Mouse (Mus musculus): ENCODE measurements around the gene Thbs4. TPM values are rescaled to one million over a fixed set of nuclear protein-coding genes. Genes with fewer than 3 reads are reported as not detected.

The Thbs4 gene
- polyA plus RNA-seq, 1 experiment from 2014 or later, result 22.0 TPM

DNA sequence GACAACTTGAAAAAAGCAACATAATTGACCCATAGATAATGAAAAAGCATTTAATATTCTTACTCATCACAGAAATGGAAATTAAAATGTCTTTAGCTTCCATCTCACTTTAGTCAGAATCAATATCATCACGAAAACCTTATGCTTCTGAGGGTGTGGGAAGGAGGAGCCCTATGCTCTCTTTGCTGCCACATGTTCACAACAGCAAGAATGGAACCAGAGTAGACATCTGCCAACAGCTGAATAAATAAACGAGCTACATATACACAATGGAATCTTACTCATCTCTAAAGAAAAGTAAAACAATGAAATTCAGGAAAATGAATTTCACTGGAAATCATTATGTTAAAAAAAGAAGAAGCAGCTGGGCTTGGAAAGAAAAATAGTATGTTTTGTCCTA, 4.2 kb upstream of the Thbs4 start:
- no peak overlapping the region for H3K4me3 ChIP-seq (ENCODE audit: low read length)
- no peak for ATAC-seq
- 69% methylated on average over 2 of the region's 2 CpGs for WGBS
- no peak overlapping the region for H3K9ac ChIP-seq (ENCODE audit: low read depth, low read length)
- H3K36me3 ChIP-seq (ENCODE audit: control insufficient read depth, insufficient read depth, low read length), result no peaks in the 10 kb centered on the region
- H3K9me3 ChIP-seq (ENCODE audit: control insufficient read depth, low read length), result no peaks in the 10 kb centered on the region
- H3K27me3 ChIP-seq (replicated peaks; ENCODE audit: control insufficient read depth, insufficient read depth, low read length), result peaks cover 3% of the 10 kb centered on the region
- 0 out of 2 replicates have a peak, but pooled peaks cover 5% of the 10 kb centered on the region for H3K4me1 ChIP-seq (ENCODE audit: control insufficient read depth, insufficient read depth, low read length)
- H3K27ac ChIP-seq (ENCODE audit: low read length), result no peak overlapping the region
- H3K4me2 ChIP-seq (ENCODE audit: low read depth, low read length), result no peak overlapping the region

DNA sequence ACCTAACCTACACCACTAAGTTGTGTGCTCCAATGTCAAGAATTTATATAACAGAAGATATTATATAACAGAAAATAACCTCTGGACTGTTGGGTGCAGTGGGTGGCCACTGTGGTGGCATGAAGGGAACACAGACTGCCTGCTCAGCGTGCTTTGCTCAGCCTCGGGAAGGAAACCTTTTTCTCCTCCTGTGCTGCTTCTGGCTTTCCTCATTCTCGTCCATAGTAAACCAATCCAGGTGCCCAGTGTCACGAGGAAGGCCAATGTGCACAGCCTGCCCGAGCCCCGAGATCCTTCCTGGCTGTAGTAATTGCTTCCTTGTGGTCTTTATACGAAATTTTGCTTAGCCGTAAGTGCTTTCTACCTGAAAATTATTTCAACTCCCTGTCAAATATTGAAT, 982 bp downstream of the Thbs4 start:
- Histone ChIP-seq H3K9me3 (ENCODE audit: control insufficient read depth, low read length) (no peaks in the 10 kb centered on the region), H3K36me3 (ENCODE audit: control insufficient read depth, insufficient read depth, low read length) (no peaks in the 10 kb centered on the region), H3K4me2 (ENCODE audit: low read depth, low read length) (no peak overlapping the region), H3K9ac (ENCODE audit: low read depth, low read length) (no peak overlapping the region), H3K27ac (ENCODE audit: low read length) (no peak overlapping the region), H3K4me3 (ENCODE audit: low read length) (no peak overlapping the region), H3K4me1 (ENCODE audit: control insufficient read depth, insufficient read depth, low read length) (0 out of 2 replicates have a peak, but pooled peaks cover 5% of the 10 kb centered on the region), H3K27me3 (replicated peaks; ENCODE audit: control insufficient read depth, insufficient read depth, low read length) (peaks cover 3% of the 10 kb centered on the region)
- WGBS, result 64% methylated on average over 8 of the region's 8 CpGs
- no peak for ATAC-seq

DNA sequence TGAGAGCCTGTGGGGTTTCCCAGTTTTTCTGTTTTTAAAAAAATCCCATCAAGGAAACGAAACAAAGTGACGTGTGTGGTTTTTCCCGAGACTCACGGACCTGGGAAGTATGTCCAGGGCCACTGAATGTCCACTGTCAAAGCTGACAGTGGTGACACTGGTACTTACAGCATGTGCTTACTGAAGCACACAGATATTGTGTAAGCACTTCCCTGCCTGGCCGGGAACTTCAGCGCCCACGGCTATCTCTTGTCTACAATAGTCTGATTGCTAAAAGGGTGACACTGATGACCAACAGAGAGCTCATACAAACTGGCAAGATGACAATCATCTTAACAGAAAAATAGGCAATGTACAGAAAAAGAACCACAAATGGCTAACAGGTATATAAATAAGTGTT, 3.1 kb downstream of the Thbs4 start:
- Histone ChIP-seq H3K9ac (ENCODE audit: low read depth, low read length) (no peak overlapping the region), H3K4me3 (ENCODE audit: low read length) (no peak overlapping the region), H3K36me3 (ENCODE audit: control insufficient read depth, insufficient read depth, low read length) (no peaks in the 10 kb centered on the region), H3K4me2 (ENCODE audit: low read depth, low read length) (no peak overlapping the region), H3K27ac (ENCODE audit: low read length) (no peak overlapping the region), H3K4me1 (ENCODE audit: control insufficient read depth, insufficient read depth, low read length) (0 out of 2 replicates have a peak, but pooled peaks cover 5% of the 10 kb centered on the region), H3K27me3 (replicated peaks; ENCODE audit: control insufficient read depth, insufficient read depth, low read length) (peaks cover 3% of the 10 kb centered on the region), H3K9me3 (ENCODE audit: control insufficient read depth, low read length) (no peaks in the 10 kb centered on the region)
- 91% methylated on average over 7 of the region's 7 CpGs for WGBS
- ATAC-seq, result no peak

DNA sequence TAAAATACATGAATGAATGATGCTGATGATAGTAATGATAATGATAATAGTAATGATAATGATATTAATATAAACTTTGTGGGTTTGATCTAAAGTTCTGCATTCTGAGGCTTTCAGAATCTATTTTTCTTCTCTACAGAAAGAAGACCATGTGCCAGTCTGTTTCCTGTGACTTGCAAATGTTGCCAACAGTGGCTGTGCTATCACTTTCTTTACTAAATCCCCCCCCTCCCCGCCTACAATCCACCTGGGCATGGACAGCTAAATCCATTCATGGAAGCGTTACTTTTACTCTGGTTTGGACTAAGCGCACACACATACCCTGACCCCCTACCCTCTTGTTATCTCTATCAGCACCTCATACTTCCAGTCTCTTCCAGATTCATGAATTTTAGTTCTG, 10.3 kb downstream of the Thbs4 start:
- Histone ChIP-seq H3K4me3 (ENCODE audit: low read length) (no peak overlapping the region), H3K27me3 (replicated peaks; ENCODE audit: control insufficient read depth, insufficient read depth, low read length) (no peaks in the 10 kb centered on the region), H3K9me3 (ENCODE audit: control insufficient read depth, low read length) (no peaks in the 10 kb centered on the region), H3K4me1 (ENCODE audit: control insufficient read depth, insufficient read depth, low read length) (peaks cover 8% of the 10 kb centered on the region; the same call in 1 of the 2 replicates), H3K4me2 (ENCODE audit: low read depth, low read length) (no peak overlapping the region), H3K27ac (ENCODE audit: low read length) (no peak overlapping the region), H3K9ac (ENCODE audit: low read depth, low read length) (no peak overlapping the region), H3K36me3 (ENCODE audit: control insufficient read depth, insufficient read depth, low read length) (no peaks in the 10 kb centered on the region)
- ATAC-seq, result no peak
- 93% methylated on average over 3 of the region's 3 CpGs for WGBS

DNA sequence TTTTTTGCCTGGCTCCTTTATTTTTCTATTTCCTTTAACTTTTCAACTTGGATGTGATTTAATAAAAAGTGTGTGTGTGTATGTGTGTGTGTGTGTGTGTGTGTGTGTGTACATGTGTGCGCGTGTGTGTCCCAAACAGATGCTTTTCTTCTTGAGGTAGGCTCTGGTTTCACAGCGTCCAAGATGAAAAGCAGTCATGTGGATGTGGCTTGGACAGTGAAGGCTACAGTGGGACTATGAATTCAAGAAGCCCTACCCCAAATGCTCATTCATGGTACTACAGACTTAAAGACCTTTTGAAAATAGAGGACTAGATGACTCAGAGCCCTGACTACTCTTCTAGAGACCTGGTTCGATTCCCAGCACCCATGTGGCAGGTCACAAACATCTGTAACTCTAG, 11.1 kb downstream of the Thbs4 start:
- no peaks in the 10 kb centered on the region for H3K27me3 ChIP-seq (replicated peaks; ENCODE audit: control insufficient read depth, insufficient read depth, low read length)
- ATAC-seq, result no peak
- WGBS, result 94% methylated on average over 4 of the region's 4 CpGs
- no peaks in the 10 kb centered on the region for H3K9me3 ChIP-seq (ENCODE audit: control insufficient read depth, low read length)
- peaks cover 8% of the 10 kb centered on the region; the same call in 1 of the 2 replicates for H3K4me1 ChIP-seq (ENCODE audit: control insufficient read depth, insufficient read depth, low read length)
- H3K4me2 ChIP-seq (ENCODE audit: low read depth, low read length), result no peak overlapping the region
- no peak overlapping the region for H3K4me3 ChIP-seq (ENCODE audit: low read length)
- no peak overlapping the region for H3K9ac ChIP-seq (ENCODE audit: low read depth, low read length)
- H3K27ac ChIP-seq (ENCODE audit: low read length), result no peak overlapping the region
- H3K36me3 ChIP-seq (ENCODE audit: control insufficient read depth, insufficient read depth, low read length), result no peaks in the 10 kb centered on the region

DNA sequence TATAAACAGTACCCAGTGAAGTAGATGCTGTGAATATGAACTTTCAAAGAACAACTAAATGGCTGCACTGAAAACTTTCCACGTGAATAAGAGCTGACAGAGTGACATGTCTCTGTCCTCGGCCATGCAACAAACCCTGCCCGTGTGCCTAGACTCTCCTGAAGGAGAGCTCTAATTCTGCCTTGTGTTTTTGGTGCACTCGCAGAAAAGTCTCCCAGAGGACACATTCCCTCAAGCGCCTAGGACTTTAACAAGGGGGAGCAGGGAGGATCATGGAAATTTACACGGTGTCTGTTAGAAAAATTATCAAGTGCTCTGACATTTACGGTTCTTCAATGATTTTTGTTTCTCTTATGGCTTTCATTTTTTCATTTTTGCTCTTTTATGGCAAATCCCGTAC, 13.7 kb downstream of the Thbs4 start:
- no peak overlapping the region for H3K9ac ChIP-seq (ENCODE audit: low read depth, low read length)
- H3K4me3 ChIP-seq (ENCODE audit: low read length), result no peak overlapping the region
- WGBS, result 50% methylated on average over 8 of the region's 8 CpGs
- no peak overlapping the region for H3K4me2 ChIP-seq (ENCODE audit: low read depth, low read length)
- peaks cover 8% of the 10 kb centered on the region; the same call in 1 of the 2 replicates for H3K4me1 ChIP-seq (ENCODE audit: control insufficient read depth, insufficient read depth, low read length)
- H3K27ac ChIP-seq (ENCODE audit: low read length), result no peak overlapping the region
- no peaks in the 10 kb centered on the region for H3K36me3 ChIP-seq (ENCODE audit: control insufficient read depth, insufficient read depth, low read length)
- no peaks in the 10 kb centered on the region for H3K27me3 ChIP-seq (replicated peaks; ENCODE audit: control insufficient read depth, insufficient read depth, low read length)
- no peaks in the 10 kb centered on the region for H3K9me3 ChIP-seq (ENCODE audit: control insufficient read depth, low read length)
- ATAC-seq, result no peak

DNA sequence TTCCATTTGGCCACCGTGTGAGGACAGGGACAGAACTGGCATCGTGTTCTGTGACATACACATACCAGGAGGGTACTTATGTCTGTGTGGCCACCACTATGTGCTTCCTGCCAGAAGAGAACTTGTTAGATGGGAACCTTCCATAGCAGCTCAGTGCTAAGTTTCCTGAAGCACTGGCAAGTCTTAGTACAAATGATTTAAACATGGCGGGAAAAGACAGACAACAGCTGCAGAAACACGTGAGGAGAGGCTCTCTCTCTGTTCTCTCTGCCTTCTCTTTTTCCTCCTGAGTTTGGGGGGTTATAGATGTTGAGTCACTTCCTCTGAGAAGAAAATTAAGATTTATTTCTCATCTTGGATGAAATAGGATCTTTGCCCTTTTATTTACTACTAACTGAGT, 14.5 kb downstream of the Thbs4 start:
- H3K4me3 ChIP-seq (ENCODE audit: low read length), result no peak overlapping the region
- WGBS, result 66% methylated on average over 4 of the region's 4 CpGs
- no peak overlapping the region for H3K27ac ChIP-seq (ENCODE audit: low read length)
- no peaks in the 10 kb centered on the region for H3K9me3 ChIP-seq (ENCODE audit: control insufficient read depth, low read length)
- no peak overlapping the region for H3K4me2 ChIP-seq (ENCODE audit: low read depth, low read length)
- no peak for ATAC-seq
- H3K27me3 ChIP-seq (replicated peaks; ENCODE audit: control insufficient read depth, insufficient read depth, low read length), result no peaks in the 10 kb centered on the region
- H3K9ac ChIP-seq (ENCODE audit: low read depth, low read length), result no peak overlapping the region
- H3K4me1 ChIP-seq (ENCODE audit: control insufficient read depth, insufficient read depth, low read length), result peaks cover 8% of the 10 kb centered on the region; the same call in 1 of the 2 replicates
- H3K36me3 ChIP-seq (ENCODE audit: control insufficient read depth, insufficient read depth, low read length), result no peaks in the 10 kb centered on the region

DNA sequence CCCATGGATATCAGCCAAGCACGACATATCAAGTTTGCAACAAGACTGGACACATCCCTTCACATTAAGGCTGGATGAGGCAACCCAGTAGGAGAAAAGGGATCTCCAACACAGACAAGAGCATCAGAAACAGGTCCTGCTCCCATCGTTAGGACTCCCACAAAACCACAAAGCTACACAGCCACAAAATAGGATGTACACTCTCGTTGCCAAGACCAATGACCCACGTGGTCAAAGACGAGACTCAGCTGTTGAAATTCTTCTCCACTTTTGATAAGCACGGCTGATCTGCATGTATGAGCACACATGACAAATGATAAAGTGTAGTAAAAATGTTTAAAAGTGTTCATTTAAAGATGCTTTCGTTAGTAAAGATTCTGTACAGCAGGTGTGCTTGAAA, 16.0 kb downstream of the Thbs4 start:
- Histone ChIP-seq H3K9ac (ENCODE audit: low read depth, low read length) (no peak overlapping the region), H3K36me3 (ENCODE audit: control insufficient read depth, insufficient read depth, low read length) (no peaks in the 10 kb centered on the region), H3K4me2 (ENCODE audit: low read depth, low read length) (no peak overlapping the region), H3K4me1 (ENCODE audit: control insufficient read depth, insufficient read depth, low read length) (peaks cover 8% of the 10 kb centered on the region; the same call in 1 of the 2 replicates), H3K27ac (ENCODE audit: low read length) (no peak overlapping the region), H3K9me3 (ENCODE audit: control insufficient read depth, low read length) (no peaks in the 10 kb centered on the region), H3K27me3 (replicated peaks; ENCODE audit: control insufficient read depth, insufficient read depth, low read length) (no peaks in the 10 kb centered on the region), H3K4me3 (ENCODE audit: low read length) (no peak overlapping the region)
- WGBS, result 71% methylated on average over 7 of the region's 7 CpGs
- ATAC-seq, result no peak

DNA sequence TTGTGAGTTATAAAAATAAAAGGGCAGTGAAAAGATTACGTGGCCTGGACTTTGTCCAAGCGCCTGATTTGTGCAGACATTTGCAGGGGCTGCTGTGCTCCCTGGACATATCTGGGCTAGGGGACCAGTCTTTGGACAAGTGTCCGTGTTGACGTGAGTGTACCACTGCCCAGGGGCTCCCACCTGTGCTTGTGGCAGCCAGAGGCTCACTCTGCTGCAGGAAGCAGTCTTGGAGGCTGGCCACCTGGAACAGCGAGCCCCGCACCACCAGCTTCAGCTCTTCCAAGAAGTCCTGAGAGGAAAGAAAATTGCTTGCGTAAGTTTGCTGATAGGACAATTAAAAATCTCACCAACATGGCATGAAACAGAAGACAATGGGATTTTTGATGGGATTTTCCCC, 18.7 kb downstream of the Thbs4 start:
- no peak for ATAC-seq
- Histone ChIP-seq H3K27me3 (replicated peaks; ENCODE audit: control insufficient read depth, insufficient read depth, low read length) (no peaks in the 10 kb centered on the region), H3K4me1 (ENCODE audit: control insufficient read depth, insufficient read depth, low read length) (0 out of 2 replicates have a peak, but pooled peaks cover 2% of the 10 kb centered on the region), H3K4me2 (ENCODE audit: low read depth, low read length) (no peak overlapping the region), H3K9me3 (ENCODE audit: control insufficient read depth, low read length) (no peaks in the 10 kb centered on the region), H3K9ac (ENCODE audit: low read depth, low read length) (no peak overlapping the region), H3K4me3 (ENCODE audit: low read length) (no peak overlapping the region), H3K27ac (ENCODE audit: low read length) (no peak overlapping the region), H3K36me3 (ENCODE audit: control insufficient read depth, insufficient read depth, low read length) (no peaks in the 10 kb centered on the region)
- 81% methylated on average over 7 of the region's 7 CpGs for WGBS

DNA sequence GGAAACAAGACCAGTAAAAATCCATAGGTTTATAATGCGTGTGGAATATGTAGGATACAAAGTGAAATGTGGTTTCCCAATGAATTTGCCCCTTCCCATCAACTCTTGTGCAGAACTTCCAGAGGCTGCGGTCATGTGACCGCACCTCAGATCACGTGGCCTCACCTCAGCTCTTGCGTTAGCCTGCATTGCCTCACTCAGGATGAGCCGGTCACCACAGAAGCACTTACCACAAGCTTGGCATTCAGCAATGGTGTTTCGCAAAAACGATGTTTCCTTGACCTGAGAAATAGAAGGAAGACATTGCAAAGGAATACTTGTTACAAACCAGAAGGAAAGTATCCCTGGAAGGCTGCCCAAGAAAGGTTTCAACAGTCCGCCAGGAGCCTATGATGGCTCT, 19.7 kb downstream of the Thbs4 start:
- H3K4me2 ChIP-seq (ENCODE audit: low read depth, low read length), result no peak overlapping the region
- H3K9me3 ChIP-seq (ENCODE audit: control insufficient read depth, low read length), result no peaks in the 10 kb centered on the region
- no peak overlapping the region for H3K4me3 ChIP-seq (ENCODE audit: low read length)
- no peaks in the 10 kb centered on the region for H3K4me1 ChIP-seq (ENCODE audit: control insufficient read depth, insufficient read depth, low read length)
- no peak for ATAC-seq
- 88% methylated on average over 9 of the region's 9 CpGs for whole genome bisulfite sequencing
- H3K36me3 ChIP-seq (ENCODE audit: control insufficient read depth, insufficient read depth, low read length), result no peaks in the 10 kb centered on the region
- no peak overlapping the region for H3K9ac ChIP-seq (ENCODE audit: low read depth, low read length)
- H3K27ac ChIP-seq (ENCODE audit: low read length), result no peak overlapping the region
- no peaks in the 10 kb centered on the region for H3K27me3 ChIP-seq (replicated peaks; ENCODE audit: control insufficient read depth, insufficient read depth, low read length)
